Mouse (Mus musculus) neural tube, embryonic 13.5 days (tissue): ENCODE data around the gene Sgsm2. TPM values are rescaled to one million over a fixed set of nuclear protein-coding genes. Genes with fewer than 3 reads are reported as not detected.

Source experiments
- ATAC-seq: fragments of 200-750 bp; cut with Nextera tagmentation; 2 replicates; pipeline ENCODE4 v1.8.0; 2017; ENCODE audit warnings: low read depth, mild to moderate bottlenecking, moderate TSS enrichment, moderate library complexity
- H3K27ac ChIP-seq: fragments of 300-500 bp; sonication (generic); replicated peaks from 2 replicates; pipeline ENCODE4 v1.5.1; 2015; ENCODE audit warnings: moderate library complexity, mild to moderate bottlenecking, inconsistent platforms
- H3K27me3 ChIP-seq: fragments of 300-500 bp; sonication (generic); 2 replicates; pipeline ENCODE4 v1.6.1; 2015; ENCODE audit warnings: mild to moderate bottlenecking, inconsistent platforms
- H3K36me3 ChIP-seq: fragments of 300-500 bp; sonication (generic); 2 replicates; pipeline ENCODE4 v1.6.1; 2015; ENCODE audit warnings: mild to moderate bottlenecking, inconsistent platforms
- H3K4me1 ChIP-seq: fragments of 300-500 bp; sonication (generic); replicated peaks from 2 replicates; pipeline ENCODE4 v1.6.1; 2015; ENCODE audit warnings: inconsistent platforms
- H3K4me2 ChIP-seq: fragments of 300-500 bp; sonication (generic); 2 replicates; pipeline ENCODE4 v1.6.1; 2015; ENCODE audit warnings: inconsistent platforms, mild to moderate bottlenecking, moderate library complexity
- H3K4me3 ChIP-seq: fragments of 300-500 bp; sonication (generic); 2 replicates; pipeline ENCODE4 v1.5.1; 2015; ENCODE audit warnings: mild to moderate bottlenecking, inconsistent platforms
- H3K9ac ChIP-seq: fragments of 300-500 bp; sonication (generic); 2 replicates; pipeline ENCODE4 v1.6.1; 2015; ENCODE audit warnings: moderate library complexity, mild to moderate bottlenecking, inconsistent platforms
- H3K9me3 ChIP-seq: fragments of 300-500 bp; sonication (generic); 2 replicates; pipeline ENCODE4 v1.6.1; 2016; ENCODE audit warnings: inconsistent platforms
- WGBS: fragments of 180-500 bp; shearing (Covaris S2); methylation state at CpG from one replicate; pipeline ENCODE4 v1.1.7; 2015; 5-methylcytosine and 5-hydroxymethylcytosine counted together
- polyA plus RNA-seq: library from polyadenylated mRNA; unstranded; fragments of >200 nt; fragmentation: Nextera tagmentation; extraction: Ambion mirVana; gene quantifications from 2 replicates; pipeline ENCODE4 v1.2.1, GENCODE M21; 2015

Gene Sgsm2
- polyA plus RNA-seq, 1 experiment from 2014 or later: 17.1 TPM

DNA sequence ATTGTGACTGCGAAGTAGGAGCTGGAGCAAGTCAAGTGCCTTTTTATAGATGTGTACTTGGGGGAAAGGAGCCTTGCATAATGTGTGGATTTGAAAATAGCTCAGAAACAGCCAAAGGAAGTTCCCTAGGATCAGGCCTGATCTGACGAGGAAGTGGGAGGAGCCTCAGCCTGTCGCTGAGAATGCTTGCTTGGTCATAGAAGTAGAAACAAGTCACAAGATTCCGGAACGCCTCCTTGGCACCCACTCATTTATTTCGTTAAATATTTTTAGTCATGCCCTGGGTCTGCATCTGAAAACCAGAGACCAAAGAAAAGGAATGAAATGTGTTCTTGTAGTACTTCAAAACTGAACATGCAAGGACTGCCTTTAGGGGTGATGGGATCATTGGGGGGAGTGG is 57.9 kb downstream of the Sgsm2 start:
- Histone ChIP-seq H3K4me1 (peaks cover 50% of the 10 kb centered on the region), H3K9me3 (no peaks in the 10 kb centered on the region), H3K36me3 (peaks cover 28% of the 10 kb centered on the region), H3K4me3 (peak overlapping the region; percentile 54), H3K27me3 (no peaks in the 10 kb centered on the region), H3K4me2 (peak overlapping the region; percentile 80), H3K27ac (peak overlapping the region; percentile 91), H3K9ac (no peak overlapping the region)
- 55% methylated on average over 6 of the region's 6 CpGs for WGBS
- no peak for ATAC-seq

DNA sequence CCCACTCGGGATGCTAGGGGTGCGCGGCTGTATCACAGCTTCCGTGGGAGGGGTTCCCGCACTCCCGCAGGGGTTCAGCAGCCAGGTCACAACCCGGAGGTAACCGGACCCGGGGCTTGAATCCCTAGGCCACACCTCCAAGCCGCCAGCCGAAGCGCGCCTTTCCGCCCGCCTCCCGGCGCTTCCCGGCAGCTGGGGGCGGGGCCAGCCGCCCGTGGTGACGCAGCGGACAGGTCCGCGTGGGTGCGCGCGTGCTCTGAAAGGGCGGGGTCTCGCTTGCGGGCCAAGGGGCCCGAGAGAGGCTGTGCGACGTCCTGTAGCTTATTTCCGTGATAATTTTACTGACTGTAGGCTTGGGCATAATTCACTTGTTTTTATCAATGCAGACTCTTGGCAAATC is 58.4 kb downstream of the Sgsm2 start:
- H3K4me2 ChIP-seq: peak overlapping the region; percentile 80
- ATAC-seq: peak; percentile 60
- peak overlapping the region; percentile 91 for H3K27ac ChIP-seq
- peak overlapping the region; percentile 54 for H3K4me3 ChIP-seq
- H3K9ac ChIP-seq: peak overlapping the region; percentile 73
- under 1% methylated on average over 35 of the region's 35 CpGs for WGBS
- H3K4me1 ChIP-seq: peaks cover 55% of the 10 kb centered on the region
- peaks cover 22% of the 10 kb centered on the region for H3K36me3 ChIP-seq
- H3K27me3 ChIP-seq: no peaks in the 10 kb centered on the region
- no peaks in the 10 kb centered on the region for H3K9me3 ChIP-seq

DNA sequence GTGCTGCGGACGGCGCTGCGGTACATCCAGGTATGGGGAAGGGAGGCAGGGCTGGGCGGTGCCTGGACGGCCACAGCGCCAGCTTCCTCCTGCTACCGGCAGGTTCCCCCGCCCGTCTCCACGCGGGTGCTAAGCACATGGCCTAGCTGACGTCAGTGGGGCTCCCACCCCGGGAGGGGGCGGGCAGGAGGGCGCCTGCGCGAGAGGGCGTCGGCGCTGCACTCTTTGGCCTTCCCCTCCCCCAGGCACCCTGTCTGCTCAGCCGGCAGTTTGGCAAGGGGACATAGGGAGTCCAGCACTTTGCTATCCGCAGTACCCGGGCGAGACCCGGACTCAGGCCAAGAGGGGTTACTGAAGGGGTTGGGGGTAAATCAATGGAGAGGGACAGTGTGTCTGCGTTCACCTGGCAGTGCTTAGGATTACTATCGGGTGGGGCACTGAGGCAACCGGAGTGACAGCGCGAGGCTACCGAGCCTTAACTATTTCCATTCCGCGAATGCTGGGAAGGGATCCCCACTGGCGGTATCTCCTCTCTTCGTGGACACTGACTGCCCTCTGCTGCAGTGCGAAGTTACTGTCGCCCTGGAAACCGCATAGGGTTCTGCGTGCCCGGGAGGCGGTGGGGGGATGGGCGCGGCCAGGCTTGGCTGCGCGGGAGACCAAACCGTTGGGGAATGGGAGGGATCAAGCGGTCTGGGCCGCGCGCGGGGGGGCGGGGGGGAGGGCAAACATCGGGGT is 59.0 kb downstream of the Sgsm2 start:
- no peaks in the 10 kb centered on the region for H3K9me3 ChIP-seq
- H3K4me3 ChIP-seq: peak overlapping the region; percentile 54
- peak overlapping the region; percentile 73 for H3K9ac ChIP-seq
- peak overlapping the region; percentile 91 for H3K27ac ChIP-seq
- ATAC-seq: peak; percentile 71
- H3K4me1 ChIP-seq: peaks cover 61% of the 10 kb centered on the region
- peak overlapping the region; percentile 80 for H3K4me2 ChIP-seq
- H3K27me3 ChIP-seq: no peaks in the 10 kb centered on the region
- peaks cover 17% of the 10 kb centered on the region for H3K36me3 ChIP-seq
- under 1% methylated on average over 54 of the region's 54 CpGs for WGBS

- 47% methylated on average over 16 of the region's 16 CpGs for WGBS
- Histone ChIP-seq H3K36me3 (peaks cover 10% of the 10 kb centered on the region), H3K4me2 (peak overlapping the region; percentile 80), H3K27ac (peak overlapping the region; percentile 91), H3K9me3 (no peaks in the 10 kb centered on the region), H3K27me3 (no peaks in the 10 kb centered on the region), H3K4me1 (peaks cover 66% of the 10 kb centered on the region), H3K4me3 (peak overlapping the region; percentile 54), H3K9ac (peak overlapping the region; percentile 73)
- ATAC-seq: no peak
These were observed 59.7 kb downstream of the Sgsm2 start for GRCm38 (mm10) chr11:74837056-74837693.

- no peak overlapping the region for H3K27ac ChIP-seq
- no peaks in the 10 kb centered on the region for H3K27me3 ChIP-seq
- peak overlapping the region; percentile 31; the same call in 1 of the 2 replicates for H3K9ac ChIP-seq
- H3K9me3 ChIP-seq: no peaks in the 10 kb centered on the region
- peak overlapping the region; percentile 80 for H3K4me2 ChIP-seq
- 0 out of 2 replicates have a peak, but pooled peaks cover 3% of the 10 kb centered on the region for H3K36me3 ChIP-seq
- no peak overlapping the region for H3K4me3 ChIP-seq
- 90% methylated on average over 22 of the region's 22 CpGs for WGBS
- H3K4me1 ChIP-seq: peaks cover 66% of the 10 kb centered on the region
- no peak for ATAC-seq
These were observed 60.4 kb downstream of the Sgsm2 start for GRCm38 (mm10) chr11:74836225-74837055.

DNA sequence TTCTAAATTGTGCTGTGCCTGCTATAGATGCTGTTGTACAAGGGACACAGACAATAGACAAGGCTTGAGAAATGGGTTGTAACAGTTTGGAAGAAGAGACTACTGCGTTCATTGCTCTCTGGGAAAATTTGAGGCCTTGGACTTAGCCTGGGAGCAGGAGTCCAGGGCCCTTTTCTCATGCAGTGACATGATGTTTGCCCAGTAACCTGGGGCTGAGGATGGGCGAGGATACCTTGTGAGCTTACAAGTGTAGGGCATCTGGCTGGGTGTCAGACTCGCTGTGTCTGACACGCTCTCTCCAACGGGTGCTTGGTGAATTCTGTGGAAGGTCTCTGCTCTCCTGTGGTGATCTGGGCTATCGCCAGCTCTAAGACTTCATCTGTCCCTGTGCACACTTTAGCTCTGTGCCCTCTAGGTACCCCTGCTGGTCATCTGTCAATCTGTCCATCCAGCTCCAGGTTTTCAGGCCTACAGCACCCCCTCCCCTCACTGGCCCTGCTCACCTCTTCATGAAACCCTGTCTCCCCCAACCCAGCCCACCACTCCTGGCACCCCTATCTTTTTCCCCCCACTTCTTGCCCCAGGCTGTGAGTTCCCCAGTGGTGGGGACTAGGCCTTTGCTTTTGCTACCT is 61.2 kb downstream of the Sgsm2 start:
- H3K9me3 ChIP-seq: no peaks in the 10 kb centered on the region
- H3K36me3 ChIP-seq: no peaks in the 10 kb centered on the region
- H3K27me3 ChIP-seq: no peaks in the 10 kb centered on the region
- peak overlapping the region; percentile 38; the same call in 1 of the 2 replicates for H3K9ac ChIP-seq
- peaks cover 66% of the 10 kb centered on the region for H3K4me1 ChIP-seq
- H3K27ac ChIP-seq: no peak overlapping the region
- no peak overlapping the region for H3K4me2 ChIP-seq
- H3K4me3 ChIP-seq: no peak overlapping the region
- no peak for ATAC-seq
- 81% methylated on average over 6 of the region's 6 CpGs for WGBS

DNA sequence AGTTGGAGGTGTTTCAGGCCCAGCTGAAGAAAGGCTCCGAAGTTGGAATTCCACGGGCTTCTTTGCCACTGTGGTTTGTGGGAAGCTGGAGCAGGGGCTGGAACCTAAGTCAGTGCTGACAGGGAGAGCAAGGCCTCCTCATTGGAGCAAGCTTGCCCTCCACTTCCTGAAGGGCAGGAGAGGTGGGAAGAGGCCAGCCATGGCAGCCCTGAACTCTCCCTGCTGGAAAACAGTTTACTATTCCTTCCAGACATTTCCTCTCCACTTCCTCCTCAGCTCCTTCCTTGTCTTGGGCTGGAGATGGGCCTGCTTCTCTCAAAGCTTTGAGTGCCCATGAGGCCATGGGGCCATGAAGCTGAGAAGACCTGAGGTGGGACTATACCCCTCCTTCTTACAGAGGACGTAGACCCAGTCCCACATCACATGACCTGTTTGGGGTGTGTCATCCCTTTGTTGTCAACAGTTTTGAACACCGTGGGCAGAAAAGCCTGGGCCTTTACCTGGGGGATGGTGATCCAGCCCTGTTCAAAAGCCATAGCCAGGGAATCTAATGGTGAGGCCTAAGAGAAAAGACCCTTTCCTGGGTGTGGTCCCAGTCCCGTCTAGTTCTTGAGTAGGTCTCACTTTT is 62.1 kb downstream of the Sgsm2 start:
- no peak overlapping the region for H3K4me3 ChIP-seq
- H3K36me3 ChIP-seq: no peaks in the 10 kb centered on the region
- no peak for ATAC-seq
- 0 out of 2 replicates have a peak overlapping the region, but pooled peaks have one; percentile 26 for H3K9ac ChIP-seq
- peaks cover 66% of the 10 kb centered on the region for H3K4me1 ChIP-seq
- WGBS: 69% methylated on average over 5 of the region's 5 CpGs
- H3K9me3 ChIP-seq: no peaks in the 10 kb centered on the region
- H3K27me3 ChIP-seq: no peaks in the 10 kb centered on the region
- peak overlapping the region; percentile 5; the same call in 1 of the 2 replicates for H3K27ac ChIP-seq
- H3K4me2 ChIP-seq: no peak overlapping the region

DNA sequence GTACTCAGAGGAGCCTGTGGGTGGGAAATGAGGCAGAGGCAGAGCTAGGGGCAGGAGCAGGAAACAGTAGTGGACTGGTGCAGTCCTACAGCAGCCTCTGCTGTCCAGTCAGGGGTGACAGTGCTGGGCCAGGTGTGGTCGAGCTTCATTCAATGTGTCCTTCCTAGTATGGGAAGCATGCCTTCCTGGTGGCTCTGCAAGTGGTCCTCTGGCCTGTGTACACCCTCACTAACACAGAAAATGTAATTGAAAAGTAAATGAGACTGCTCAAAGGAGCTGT is 62.6 kb downstream of the Sgsm2 start:
- WGBS: 70% methylated on average over 1 of the region's 1 CpGs
- no peak for ATAC-seq
- Histone ChIP-seq H3K27me3 (no peaks in the 10 kb centered on the region), H3K4me2 (peak overlapping the region; percentile 82; the same call in 1 of the 2 replicates), H3K27ac (0 out of 2 replicates have a peak overlapping the region, but pooled peaks have one; percentile 5), H3K4me3 (no peak overlapping the region), H3K4me1 (peaks cover 68% of the 10 kb centered on the region), H3K36me3 (no peaks in the 10 kb centered on the region), H3K9me3 (no peaks in the 10 kb centered on the region), H3K9ac (0 out of 2 replicates have a peak overlapping the region, but pooled peaks have one; percentile 26)

DNA sequence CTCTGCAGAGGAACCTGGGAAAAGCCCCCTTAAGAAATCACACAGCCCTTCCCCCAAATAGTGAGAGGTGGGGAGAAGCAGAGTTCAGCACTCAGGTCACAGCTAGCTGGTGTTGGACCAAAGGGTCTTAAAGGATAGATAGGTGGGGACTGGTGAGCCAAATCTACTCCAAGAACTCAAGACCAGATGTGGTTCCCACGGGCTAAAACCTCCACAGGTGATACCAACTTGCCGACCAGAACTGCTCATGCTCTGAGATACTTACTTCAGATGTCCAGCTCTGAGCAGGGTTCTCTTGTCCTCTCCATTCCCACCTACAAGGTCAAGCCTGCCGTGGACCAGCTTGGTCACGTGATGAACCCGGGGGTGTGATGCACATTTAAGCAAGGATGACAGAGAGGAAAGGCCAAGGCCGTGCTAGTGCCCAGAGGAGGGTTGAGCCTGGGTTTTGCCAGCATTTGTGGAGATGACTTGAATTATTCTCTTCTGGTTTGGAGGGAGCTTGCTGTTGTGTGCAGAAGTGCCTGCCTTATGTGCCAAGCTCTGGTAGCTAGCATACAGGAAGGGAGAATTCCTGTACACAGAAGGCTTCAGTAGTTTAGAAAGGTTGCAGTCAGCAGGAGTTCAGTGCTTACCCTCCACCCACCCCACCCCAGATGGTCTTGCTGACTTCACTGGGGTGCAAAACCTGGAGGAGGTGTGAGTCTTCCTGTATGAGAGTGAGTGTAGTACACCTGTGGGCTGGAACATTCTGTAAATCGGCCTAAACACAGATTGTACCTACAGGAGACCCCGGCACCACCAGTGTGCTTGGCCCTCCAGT is 63.1 kb downstream of the Sgsm2 start:
- H3K4me3 ChIP-seq: peak overlapping the region; percentile 99
- no peak for ATAC-seq

GRCm38 (mm10) chr11:74832503-74833143 is 64.2 kb downstream of the Sgsm2 start:
- no peaks in the 10 kb centered on the region for H3K36me3 ChIP-seq
- peak overlapping the region; percentile 98 for H3K9ac ChIP-seq
- H3K9me3 ChIP-seq: no peaks in the 10 kb centered on the region
- WGBS: under 1% methylated on average over 26 of the region's 26 CpGs
- peak overlapping the region; percentile 96 for H3K27ac ChIP-seq
- H3K27me3 ChIP-seq: no peaks in the 10 kb centered on the region
- 0 out of 2 replicates have a peak, but pooled peaks have one; percentile 0 for ATAC-seq
- peak overlapping the region; percentile 99 for H3K4me3 ChIP-seq
- peak overlapping the region; percentile 82 for H3K4me2 ChIP-seq
- peaks cover 62% of the 10 kb centered on the region for H3K4me1 ChIP-seq

More for the DNA sequence above, 63.1 kb downstream of the Sgsm2 start:
- Histone ChIP-seq H3K9me3 (no peaks in the 10 kb centered on the region), H3K27me3 (no peaks in the 10 kb centered on the region), H3K27ac (0 out of 2 replicates have a peak overlapping the region, but pooled peaks have one; percentile 96), H3K9ac (peak overlapping the region; percentile 98), H3K4me2 (peak overlapping the region; percentile 82), H3K36me3 (no peaks in the 10 kb centered on the region), H3K4me1 (peaks cover 68% of the 10 kb centered on the region)
- WGBS: 82% methylated on average over 8 of the region's 8 CpGs
